Mouse (Mus musculus): Measurements from ENCODE around the gene Fam219b. TPM values are rescaled to one million over a fixed set of nuclear protein-coding genes. Genes with fewer than 3 reads are reported as not detected.
A peak's percentile ranks its signal among the peaks of the same experiment; 100 is the strongest.

The Fam219b gene
- polyA plus RNA-seq, 1 experiment from 2014 or later = 10.6 TPM

DNA sequence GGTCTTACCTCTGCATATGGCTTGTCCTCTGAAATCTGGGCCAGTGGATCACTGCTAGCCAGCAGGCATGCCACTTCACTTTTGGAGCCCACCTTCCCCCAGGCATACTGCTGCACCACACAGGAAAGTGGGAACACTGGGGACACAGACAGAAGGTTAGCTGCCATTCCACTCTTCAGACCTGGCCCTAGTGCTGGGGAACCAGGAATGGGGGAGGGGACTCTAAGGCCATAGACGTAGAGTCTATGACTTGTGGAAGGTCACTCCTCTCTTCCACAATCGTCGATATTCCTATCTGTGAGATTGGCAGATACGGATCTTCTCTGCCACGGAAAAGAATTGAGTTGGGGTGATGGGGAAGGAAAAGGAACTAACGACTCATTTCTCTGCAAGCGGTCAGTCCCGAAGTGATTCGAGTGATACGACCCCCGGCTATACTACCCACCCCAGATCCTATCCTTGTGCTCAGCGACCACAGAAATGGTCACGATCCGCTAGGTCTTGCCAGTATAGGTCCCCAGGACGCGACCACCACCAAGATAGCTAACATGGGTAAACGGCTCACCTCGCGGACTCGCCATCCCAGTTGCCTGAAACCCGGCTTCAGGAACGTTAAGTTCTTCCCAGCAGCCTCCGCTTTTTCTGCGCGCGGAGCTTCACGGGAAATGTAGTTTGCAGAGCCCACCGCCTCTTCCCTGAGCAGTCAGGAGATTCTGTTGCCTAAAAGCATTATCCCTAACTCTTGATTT, 15.0 kb downstream of the Fam219b start, which contains the start of gene Mpi:
Gene Mpi, minus strand, starts transcription at position 625 of the 749 bp plus-strand sequence.
- no peaks in the 10 kb centered on the region for H3K9me3 ChIP-seq (replicated peaks)
- H3K36me3 ChIP-seq = peaks cover 26% of the 10 kb centered on the region
- ATAC-seq (replicated peaks; ENCODE audit: insufficient number of reproducible peaks, insufficient read depth, low FRiP score, low read depth) = no peak
- H3K4me2 ChIP-seq = peak within 1 kb of the TSS; percentile 84
- 4% methylated on average over 28 of the region's 28 CpGs for WGBS
- H3K9ac ChIP-seq = peak within 1 kb of the TSS; percentile 71
- H3K27me3 ChIP-seq = no peaks in the 10 kb centered on the region
- H3K4me1 ChIP-seq (replicated peaks) = peaks cover 36% of the 10 kb centered on the region
- peak within 1 kb of the TSS; percentile 75 for H3K4me3 ChIP-seq
- H3K27ac ChIP-seq = peak within 1 kb of the TSS; percentile 36; the same call in 1 of the 2 replicates

DNA sequence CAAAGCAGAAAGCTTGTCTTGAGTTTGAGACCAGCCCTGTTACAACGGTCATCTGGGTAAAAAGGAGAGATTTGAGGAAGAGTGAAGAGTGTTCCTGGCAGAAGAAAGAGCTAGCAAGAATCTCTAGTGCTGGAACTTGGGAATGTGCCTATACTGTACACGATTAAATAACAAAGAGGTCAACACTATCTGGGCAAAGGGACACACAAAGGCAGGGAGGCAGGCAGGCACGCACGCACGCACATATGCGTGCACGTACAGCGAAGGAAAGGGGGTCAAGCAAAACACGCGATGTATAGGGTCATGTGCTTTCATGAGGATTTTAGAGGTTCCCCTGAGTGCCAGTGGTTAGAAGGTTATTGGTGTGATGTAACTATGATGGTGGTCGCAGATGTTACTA, 15.8 kb downstream of the Fam219b start:
- no peak for ATAC-seq (replicated peaks; ENCODE audit: insufficient number of reproducible peaks, insufficient read depth, low FRiP score, low read depth)
- 69% methylated on average over 11 of the region's 11 CpGs for WGBS
- Histone ChIP-seq H3K9ac (no peak overlapping the region), H3K27me3 (no peaks in the 10 kb centered on the region), H3K4me1 (replicated peaks) (peaks cover 33% of the 10 kb centered on the region), H3K4me2 (no peak overlapping the region), H3K4me3 (no peak overlapping the region), H3K27ac (no peak overlapping the region), H3K9me3 (replicated peaks) (no peaks in the 10 kb centered on the region), H3K36me3 (peaks cover 18% of the 10 kb centered on the region; the same call in 1 of the 2 replicates)

DNA sequence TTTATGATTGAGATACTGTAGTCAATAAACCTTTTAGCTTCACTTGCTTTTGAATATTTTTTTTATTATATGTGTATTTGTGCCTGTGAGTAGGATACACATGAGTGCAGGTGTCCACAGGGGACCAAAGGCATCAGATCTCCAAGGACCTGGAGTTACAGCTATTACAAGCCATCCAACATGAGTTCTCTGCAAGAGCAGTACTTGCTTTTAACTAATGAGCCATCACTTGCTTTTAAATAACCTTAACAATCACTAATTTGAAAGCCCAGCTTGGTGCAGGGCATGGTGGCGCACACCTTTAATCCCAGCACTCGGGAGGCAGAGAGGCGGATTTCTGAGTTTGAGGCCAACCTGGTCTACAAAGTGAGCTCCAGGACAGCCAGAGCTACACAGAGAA, 17.4 kb downstream of the Fam219b start:
- WGBS = 59% methylated on average over 3 of the region's 3 CpGs
- ATAC-seq (replicated peaks; ENCODE audit: insufficient number of reproducible peaks, insufficient read depth, low FRiP score, low read depth) = no peak
- Histone ChIP-seq H3K9ac (no peak overlapping the region), H3K9me3 (replicated peaks) (no peaks in the 10 kb centered on the region), H3K4me3 (no peak overlapping the region), H3K27ac (no peak overlapping the region), H3K4me1 (replicated peaks) (peaks cover 18% of the 10 kb centered on the region), H3K27me3 (no peaks in the 10 kb centered on the region), H3K36me3 (peaks cover 4% of the 10 kb centered on the region; the same call in 1 of the 2 replicates), H3K4me2 (no peak overlapping the region)

DNA sequence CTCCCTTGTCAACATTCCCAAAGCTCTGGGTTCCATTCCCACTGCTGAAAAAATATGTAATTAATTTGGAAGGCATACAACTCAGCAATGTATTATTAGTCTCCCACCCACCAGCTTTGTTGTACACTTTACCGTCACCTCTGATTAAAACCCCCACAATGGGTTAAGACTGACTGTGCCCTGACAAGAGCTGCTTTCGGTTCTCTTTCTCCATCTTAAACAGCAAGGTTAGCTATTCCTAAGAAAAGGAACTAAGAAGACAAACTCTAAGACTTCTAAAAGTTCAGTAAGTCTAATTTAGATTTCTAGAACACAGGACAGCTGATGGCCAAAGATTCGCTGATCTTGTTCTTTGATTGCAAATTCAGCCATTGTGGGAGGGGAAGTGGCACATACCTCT, 19.9 kb downstream of the Fam219b start:
- H3K36me3 ChIP-seq = no peaks in the 10 kb centered on the region
- WGBS = 67% methylated on average over 3 of the region's 3 CpGs
- H3K4me2 ChIP-seq = no peak overlapping the region
- H3K27me3 ChIP-seq = no peaks in the 10 kb centered on the region
- no peak overlapping the region for H3K4me3 ChIP-seq
- no peak overlapping the region for H3K9ac ChIP-seq
- H3K27ac ChIP-seq = no peak overlapping the region
- peaks cover 14% of the 10 kb centered on the region for H3K4me1 ChIP-seq (replicated peaks)
- no peak for ATAC-seq (replicated peaks; ENCODE audit: insufficient number of reproducible peaks, insufficient read depth, low FRiP score, low read depth)
- H3K9me3 ChIP-seq (replicated peaks) = no peaks in the 10 kb centered on the region

DNA sequence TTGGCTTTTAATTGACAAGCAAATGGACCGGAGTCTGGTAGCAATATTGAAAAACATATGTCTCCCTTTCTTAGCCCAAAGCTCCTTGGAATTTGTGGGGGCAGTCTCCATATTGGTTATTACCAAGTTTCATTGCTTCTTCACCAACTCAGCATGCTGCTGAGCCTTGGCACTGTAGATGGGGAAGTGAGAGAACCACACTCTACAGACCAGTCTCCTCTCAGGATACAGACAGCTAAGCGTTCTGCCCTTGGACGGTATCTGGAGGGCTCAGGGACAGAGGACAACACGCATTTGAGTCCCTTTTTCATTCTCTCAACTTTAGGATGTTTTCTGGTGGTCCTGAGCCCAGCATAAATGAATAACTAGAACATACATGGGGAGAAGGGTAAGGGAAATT, 21.3 kb downstream of the Fam219b start:
- no peak for ATAC-seq (replicated peaks; ENCODE audit: insufficient number of reproducible peaks, insufficient read depth, low FRiP score, low read depth)
- Histone ChIP-seq H3K4me3 (no peak overlapping the region), H3K27ac (no peak overlapping the region), H3K27me3 (no peaks in the 10 kb centered on the region), H3K4me1 (replicated peaks) (peaks cover 26% of the 10 kb centered on the region), H3K36me3 (no peaks in the 10 kb centered on the region), H3K4me2 (no peak overlapping the region), H3K9me3 (replicated peaks) (no peaks in the 10 kb centered on the region), H3K9ac (no peak overlapping the region)
- 75% methylated on average over 4 of the region's 4 CpGs for WGBS

DNA sequence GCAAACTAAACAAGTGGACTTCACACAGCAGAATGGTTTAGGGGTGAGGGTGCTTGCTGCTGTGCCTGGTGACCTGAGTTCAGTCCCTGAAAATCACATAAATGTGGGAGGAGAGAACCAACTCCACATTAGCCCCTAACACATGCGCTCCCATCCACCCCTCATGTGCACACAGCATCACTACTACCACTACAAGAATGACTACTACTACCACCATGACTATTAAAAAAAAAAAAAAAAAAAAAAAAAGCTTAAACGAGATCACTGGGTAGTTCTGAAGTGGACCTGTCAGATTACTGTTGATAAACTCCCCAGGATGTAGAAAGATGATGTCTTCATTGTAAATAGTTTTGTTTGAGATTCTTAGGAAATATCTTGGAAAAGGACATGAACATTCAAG, 22.2 kb downstream of the Fam219b start:
- H3K9me3 ChIP-seq (replicated peaks) = no peaks in the 10 kb centered on the region
- 55% methylated on average over 2 of the region's 2 CpGs for WGBS
- H3K36me3 ChIP-seq = no peaks in the 10 kb centered on the region
- no peak for ATAC-seq (replicated peaks; ENCODE audit: insufficient number of reproducible peaks, insufficient read depth, low FRiP score, low read depth)
- no peak overlapping the region for H3K4me3 ChIP-seq
- no peak overlapping the region for H3K4me2 ChIP-seq
- no peak overlapping the region for H3K27ac ChIP-seq
- H3K4me1 ChIP-seq (replicated peaks) = peaks cover 26% of the 10 kb centered on the region
- H3K9ac ChIP-seq = no peak overlapping the region
- H3K27me3 ChIP-seq = no peaks in the 10 kb centered on the region

DNA sequence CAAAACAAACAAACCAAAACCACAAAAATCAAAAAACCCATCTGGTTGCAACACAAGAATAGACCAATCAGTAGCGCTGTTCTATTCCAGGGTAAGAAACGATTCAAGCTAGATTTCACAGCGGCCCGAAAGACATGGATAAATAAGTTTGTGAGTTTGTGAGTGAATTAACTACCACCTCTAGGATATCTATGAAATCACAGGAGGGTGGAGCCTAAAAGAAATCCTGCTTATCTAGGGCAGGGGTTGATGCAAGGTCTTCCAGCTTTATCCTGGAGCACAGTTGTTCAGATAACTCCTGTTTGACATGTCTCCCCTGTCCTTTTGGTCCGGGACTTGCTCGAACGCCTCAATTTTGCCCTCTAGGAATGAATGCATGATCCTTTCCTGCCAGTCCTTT, 22.9 kb downstream of the Fam219b start:
- H3K27ac ChIP-seq = peak overlapping the region; percentile 80
- H3K4me1 ChIP-seq (replicated peaks) = peaks cover 30% of the 10 kb centered on the region
- no peaks in the 10 kb centered on the region for H3K36me3 ChIP-seq
- no peaks in the 10 kb centered on the region for H3K9me3 ChIP-seq (replicated peaks)
- peak overlapping the region; percentile 82 for H3K4me2 ChIP-seq
- H3K27me3 ChIP-seq = no peaks in the 10 kb centered on the region
- no peak for ATAC-seq (replicated peaks; ENCODE audit: insufficient number of reproducible peaks, insufficient read depth, low FRiP score, low read depth)
- H3K9ac ChIP-seq = peak overlapping the region; percentile 78
- peak overlapping the region; percentile 71 for H3K4me3 ChIP-seq
- 26% methylated on average over 7 of the region's 7 CpGs for WGBS

DNA sequence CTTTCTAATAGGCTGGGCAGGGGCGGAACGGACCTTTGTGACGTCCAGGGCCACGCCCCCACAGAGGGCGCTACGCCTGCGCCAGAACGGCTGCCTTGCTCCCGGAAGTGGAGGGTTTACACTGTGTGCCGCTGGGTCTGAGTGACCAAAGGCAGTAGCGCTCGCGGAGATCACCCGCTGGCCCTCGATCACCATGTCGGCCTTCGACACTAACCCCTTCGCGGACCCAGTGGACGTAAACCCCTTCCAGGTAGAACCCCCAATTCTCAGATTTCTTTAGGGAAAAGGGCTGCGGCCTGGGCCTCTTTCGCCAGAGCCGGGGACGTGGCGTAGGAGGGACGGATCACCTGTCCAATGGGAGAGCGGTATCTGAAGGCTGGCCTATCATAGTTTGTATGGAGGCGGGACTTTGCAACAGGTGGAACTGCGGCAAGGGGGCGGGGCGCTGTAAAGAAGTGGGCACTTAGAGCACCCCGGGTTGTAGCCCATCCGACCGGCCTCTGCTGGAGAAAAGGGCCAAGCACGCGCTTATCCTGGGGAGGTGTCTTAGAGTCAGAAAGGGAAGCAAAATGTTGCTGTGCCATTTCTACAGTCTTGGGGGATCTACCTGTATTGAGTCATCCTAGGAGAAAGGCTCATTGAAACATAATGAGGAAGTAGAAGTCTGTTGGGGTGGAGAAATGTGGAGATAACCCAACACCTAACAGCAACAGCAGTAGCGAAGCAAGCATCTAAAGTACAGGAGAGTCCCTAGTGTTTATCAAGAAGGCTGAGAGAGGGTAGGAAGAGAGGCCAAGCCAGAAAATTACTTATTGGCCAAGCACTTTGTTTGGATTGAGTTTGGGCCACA, 23.8 kb downstream of the Fam219b start, which contains the start of gene Scamp2:
Gene Scamp2, plus strand, starts transcription at position 83 of the 850 bp plus-strand sequence.
- peak within 1 kb of the TSS; percentile 82 for H3K4me2 ChIP-seq
- peaks cover 38% of the 10 kb centered on the region for H3K4me1 ChIP-seq (replicated peaks)
- peak within 1 kb of the TSS; percentile 78 for H3K9ac ChIP-seq
- no peaks in the 10 kb centered on the region for H3K27me3 ChIP-seq
- peak within 1 kb of the TSS; percentile 80 for H3K27ac ChIP-seq
- peak; percentile 98 for ATAC-seq (replicated peaks; ENCODE audit: insufficient number of reproducible peaks, insufficient read depth, low FRiP score, low read depth)
- WGBS = under 1% methylated on average over 37 of the region's 37 CpGs
- H3K4me3 ChIP-seq = peak within 1 kb of the TSS; percentile 71
- no peaks in the 10 kb centered on the region for H3K36me3 ChIP-seq
- no peaks in the 10 kb centered on the region for H3K9me3 ChIP-seq (replicated peaks)

DNA sequence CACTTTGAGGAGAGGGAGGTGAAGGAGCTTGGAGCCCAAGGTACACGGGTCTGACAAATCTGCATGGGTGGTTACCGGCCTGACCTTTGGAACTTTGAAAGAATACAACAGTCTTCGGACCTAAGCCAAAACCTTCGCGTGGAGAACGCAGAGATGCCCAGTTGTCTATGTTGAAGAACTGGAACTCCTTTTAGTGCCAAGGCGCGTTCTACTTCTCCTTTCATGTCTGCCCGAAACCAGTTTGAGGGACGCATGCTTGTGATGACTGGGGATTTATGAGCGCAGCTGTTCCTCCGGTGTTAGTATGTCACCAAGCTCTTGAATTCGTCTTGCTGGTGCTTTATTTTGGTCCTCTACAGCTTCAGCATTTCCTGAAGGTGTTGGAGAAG, 24.4 kb downstream of the Fam219b start:
- H3K9ac ChIP-seq = 0 out of 2 replicates have a peak overlapping the region, but pooled peaks have one; percentile 78
- 70% methylated on average over 13 of the region's 13 CpGs for WGBS
- no peaks in the 10 kb centered on the region for H3K9me3 ChIP-seq (replicated peaks)
- no peak for ATAC-seq (replicated peaks; ENCODE audit: insufficient number of reproducible peaks, insufficient read depth, low FRiP score, low read depth)
- H3K4me3 ChIP-seq = peak overlapping the region; percentile 71
- no peaks in the 10 kb centered on the region for H3K36me3 ChIP-seq
- H3K4me1 ChIP-seq (replicated peaks) = peaks cover 42% of the 10 kb centered on the region
- H3K27me3 ChIP-seq = no peaks in the 10 kb centered on the region
- H3K4me2 ChIP-seq = peak overlapping the region; percentile 82
- 0 out of 2 replicates have a peak overlapping the region, but pooled peaks have one; percentile 80 for H3K27ac ChIP-seq

DNA sequence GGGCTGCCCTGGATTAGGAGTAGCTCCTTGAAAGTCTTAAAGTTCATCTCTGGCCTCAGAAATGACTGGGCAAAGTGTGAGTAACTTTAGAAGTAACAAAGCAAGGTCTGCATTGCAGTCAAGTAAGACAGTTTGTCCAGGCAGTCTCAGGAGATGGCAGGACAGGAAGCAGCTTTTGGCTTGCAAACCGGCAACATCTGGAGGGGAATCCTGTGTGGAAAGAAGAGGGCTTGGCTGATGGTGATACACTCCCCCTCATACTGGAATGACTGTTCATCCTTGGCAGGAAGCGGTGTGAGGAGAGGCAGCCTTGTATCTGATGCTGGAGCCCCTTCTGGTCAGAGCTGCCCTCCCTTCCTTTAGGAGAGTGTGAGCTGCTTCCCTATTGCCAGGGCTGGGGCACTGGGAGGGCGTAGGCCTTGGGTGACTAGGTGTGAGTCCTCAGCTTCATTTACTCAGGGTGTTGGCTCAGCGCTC, 25.6 kb downstream of the Fam219b start:
- no peak overlapping the region for H3K4me3 ChIP-seq
- WGBS = 51% methylated on average over 4 of the region's 4 CpGs
- no peak for ATAC-seq (replicated peaks; ENCODE audit: insufficient number of reproducible peaks, insufficient read depth, low FRiP score, low read depth)

DNA sequence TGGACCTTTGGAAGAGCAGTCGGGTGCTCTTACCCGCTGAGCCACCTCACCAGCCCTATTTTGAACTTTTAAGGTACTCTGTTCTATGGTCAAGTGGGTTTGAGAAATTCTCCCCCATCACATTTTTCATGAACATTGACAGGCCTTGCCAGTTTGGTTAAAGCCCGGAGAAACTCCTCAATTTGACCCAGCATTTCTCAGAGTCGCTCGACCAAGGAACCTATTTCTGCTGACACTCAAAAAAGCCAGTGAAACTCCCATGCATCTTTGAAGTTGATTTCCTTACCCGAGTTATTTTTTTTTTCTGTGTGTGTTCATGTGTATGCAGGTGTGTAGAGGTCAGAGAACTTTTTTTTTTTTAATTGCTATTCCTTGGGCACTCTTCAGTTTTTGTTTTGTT, 27.3 kb downstream of the Fam219b start:
- Histone ChIP-seq H3K27ac (no peak overlapping the region), H3K4me3 (no peak overlapping the region), H3K36me3 (peaks cover 12% of the 10 kb centered on the region; the same call in 1 of the 2 replicates), H3K9me3 (replicated peaks) (no peaks in the 10 kb centered on the region), H3K9ac (no peak overlapping the region), H3K4me1 (replicated peaks) (peaks cover 47% of the 10 kb centered on the region), H3K27me3 (no peaks in the 10 kb centered on the region), H3K4me2 (no peak overlapping the region)
- WGBS = 89% methylated on average over 6 of the region's 6 CpGs
- no peak for ATAC-seq (replicated peaks; ENCODE audit: insufficient number of reproducible peaks, insufficient read depth, low FRiP score, low read depth)

More for the DNA sequence above, 25.6 kb downstream of the Fam219b start:
- peaks cover under 1% of the 10 kb centered on the region; the same call in 1 of the 2 replicates for H3K36me3 ChIP-seq
- peak overlapping the region; percentile 82; the same call in 1 of the 2 replicates for H3K4me2 ChIP-seq
- H3K4me1 ChIP-seq (replicated peaks) = peaks cover 47% of the 10 kb centered on the region
- no peaks in the 10 kb centered on the region for H3K9me3 ChIP-seq (replicated peaks)
- peak overlapping the region; percentile 61 for H3K27ac ChIP-seq
- no peak overlapping the region; the same call in 1 of the 2 replicates for H3K9ac ChIP-seq
- no peaks in the 10 kb centered on the region for H3K27me3 ChIP-seq
